Mouse (Mus musculus) midbrain, postnatal 0 days (tissue): Measurements from ENCODE around the gene AI467606. TPM values are rescaled to one million over a fixed set of nuclear protein-coding genes. Genes with fewer than 3 reads are reported as not detected.

ENCODE experiments used
- ATAC-seq: fragments of 200-750 bp; cut with Nextera tagmentation; 2 replicates; pipeline ENCODE4 v1.8.0; 2017; ENCODE audit warnings: moderate number of reproducible peaks, mild to moderate bottlenecking, moderate TSS enrichment, moderate library complexity; ENCODE audit not compliant: low FRiP score
- DNase-seq: peaks from one replicate; pipeline ENCODE4 v3.0.0-alpha.2; 2015; ENCODE audit warnings: low spot score
- H3K27ac ChIP-seq: fragments of 300-500 bp; sonication (generic); 2 replicates; pipeline ENCODE4 v1.5.1; 2014; ENCODE audit warnings: low read depth, mild to moderate bottlenecking, low read length, mixed read lengths
- H3K27me3 ChIP-seq: fragments of 300-500 bp; sonication (generic); 2 replicates; pipeline ENCODE4 v1.6.1; 2014; ENCODE audit warnings: low read length, control low read depth, mixed read lengths; ENCODE audit not compliant: insufficient read depth
- H3K36me3 ChIP-seq: fragments of 300-500 bp; sonication (generic); 2 replicates; pipeline ENCODE4 v1.6.1; 2014; ENCODE audit warnings: low read length, control low read depth, mixed read lengths; ENCODE audit not compliant: insufficient read depth
- H3K4me1 ChIP-seq: fragments of 300-500 bp; sonication (generic); 2 replicates; pipeline ENCODE4 v1.6.1; 2014; ENCODE audit warnings: mild to moderate bottlenecking, control low read depth, antibody characterized with exemption, low read length, mixed read lengths; ENCODE audit not compliant: insufficient read depth
- H3K4me2 ChIP-seq: fragments of 300-500 bp; sonication (generic); 2 replicates; pipeline ENCODE4 v1.6.1; 2014; ENCODE audit warnings: low read depth, mild to moderate bottlenecking, low read length, mixed read lengths; ENCODE audit not compliant: poor library complexity, severe bottlenecking
- H3K4me3 ChIP-seq: fragments of 300-500 bp; sonication (generic); 2 replicates; pipeline ENCODE4 v1.5.1; 2014; ENCODE audit warnings: low read depth, mild to moderate bottlenecking, low read length, moderate library complexity
- H3K9ac ChIP-seq: fragments of 300-500 bp; sonication (generic); replicated peaks from 2 replicates; pipeline ENCODE4 v1.6.1; 2014; ENCODE audit warnings: mild to moderate bottlenecking, low read length, moderate library complexity, mixed read lengths; ENCODE audit not compliant: poor library complexity, severe bottlenecking
- H3K9me3 ChIP-seq: fragments of 300-500 bp; sonication (generic); 2 replicates; pipeline ENCODE4 v1.6.1; 2016; ENCODE audit warnings: low read length, control low read depth
- CTCF ChIP-seq: IDR thresholded peaks from 2 replicates; pipeline ENCODE4 v1.5.1; 2016; ENCODE audit warnings: antibody characterized with exemption, mild to moderate bottlenecking
- WGBS: fragments of 180-500 bp; shearing (Covaris S2); extraction: QIAGEN DNeasy Blood & Tissue Kit; methylation state at CpG from one replicate; pipeline ENCODE4 v1.1.7; 2014; 5-methylcytosine and 5-hydroxymethylcytosine counted together
- polyA plus RNA-seq: library from polyadenylated mRNA; unstranded; fragments of >200 nt; fragmentation: Nextera tagmentation; extraction: Ambion mirVana; gene quantifications from 2 replicates; pipeline ENCODE4 v1.2.1, GENCODE M21; 2015
- total RNA-seq: library from RNA; depleted of rRNA; stranded (reverse); fragments of >200 nt; gene quantifications from 2 replicates; pipeline ENCODE4 v1.2.3, GENCODE M21; 2014

Gene AI467606
- total and polyA plus RNA-seq, 2 experiments from 2014 or later, result 1.9 to 5.9 TPM

GRCm38 (mm10) chr7:127113614-127114259 is 22.6 kb downstream of the AI467606 start:
- WGBS, result 48% methylated on average over 12 of the region's 12 CpGs
- no peaks in the 10 kb centered on the region for H3K27me3 ChIP-seq
- no peaks in the 10 kb centered on the region for H3K9me3 ChIP-seq
- no peak overlapping the region for H3K4me2 ChIP-seq
- no peaks in the 10 kb centered on the region for H3K4me1 ChIP-seq
- DNase-seq (peak; percentile 44), ATAC-seq (no peak)
- no peak overlapping the region for H3K9ac ChIP-seq
- no peak for TF ChIP-seq CTCF
- H3K4me3 ChIP-seq, result no peak overlapping the region
- H3K36me3 ChIP-seq, result no peaks in the 10 kb centered on the region
- H3K27ac ChIP-seq, result no peak overlapping the region

GRCm38 (mm10) chr7:127114920-127115319 is 23.8 kb downstream of the AI467606 start:
- ATAC-seq (no peak), DNase-seq (no peak)
- Histone ChIP-seq H3K36me3 (no peaks in the 10 kb centered on the region), H3K9me3 (no peaks in the 10 kb centered on the region), H3K4me3 (no peak overlapping the region), H3K4me1 (no peaks in the 10 kb centered on the region), H3K9ac (no peak overlapping the region), H3K27me3 (no peaks in the 10 kb centered on the region), H3K27ac (no peak overlapping the region), H3K4me2 (no peak overlapping the region)
- WGBS, result 85% methylated on average over 11 of the region's 11 CpGs
- TF ChIP-seq CTCF, result no peak

- 44% methylated on average over 11 of the region's 11 CpGs for WGBS
- TF ChIP-seq CTCF, result no peak
Observed at GRCm38 (mm10) chr7:127116331-127116935, 25.3 kb downstream of the AI467606 start.

GRCm38 (mm10) chr7:127117948-127118347 is 26.8 kb downstream of the AI467606 start:
- Histone ChIP-seq H3K9ac (no peak overlapping the region), H3K36me3 (no peaks in the 10 kb centered on the region), H3K27me3 (no peaks in the 10 kb centered on the region), H3K4me2 (no peak overlapping the region), H3K9me3 (no peaks in the 10 kb centered on the region), H3K4me1 (no peaks in the 10 kb centered on the region), H3K27ac (no peak overlapping the region), H3K4me3 (no peak overlapping the region)
- ATAC-seq, result no peak
- DNase-seq, result peak; percentile 69
- 55% methylated on average over 5 of the region's 5 CpGs for WGBS
- TF ChIP-seq CTCF, result peak; percentile 59

More at GRCm38 (mm10) chr7:127116331-127116935, 25.3 kb downstream of the AI467606 start:
- no peaks in the 10 kb centered on the region for H3K9me3 ChIP-seq
- no peak overlapping the region for H3K4me3 ChIP-seq
- DNase-seq (peak; percentile 30), ATAC-seq (no peak)
- H3K27ac ChIP-seq, result no peak overlapping the region
- H3K9ac ChIP-seq, result no peak overlapping the region
- H3K4me2 ChIP-seq, result no peak overlapping the region
- no peaks in the 10 kb centered on the region for H3K36me3 ChIP-seq
- H3K27me3 ChIP-seq, result no peaks in the 10 kb centered on the region
- no peaks in the 10 kb centered on the region for H3K4me1 ChIP-seq

- no peak for TF ChIP-seq CTCF
- Histone ChIP-seq H3K27me3 (no peaks in the 10 kb centered on the region), H3K27ac (no peak overlapping the region), H3K9ac (no peak overlapping the region), H3K9me3 (no peaks in the 10 kb centered on the region), H3K4me2 (no peak overlapping the region), H3K4me3 (no peak overlapping the region), H3K4me1 (no peaks in the 10 kb centered on the region), H3K36me3 (no peaks in the 10 kb centered on the region)
- WGBS, result 51% methylated on average over 14 of the region's 14 CpGs
- DNase-seq (no peak), ATAC-seq (no peak)
Observed at GRCm38 (mm10) chr7:127118671-127119445, 27.7 kb downstream of the AI467606 start.
